Mouse (Mus musculus) midbrain, postnatal 0 days (tissue): ENCODE data around the gene Tnip1. TPM values are rescaled to one million over a fixed set of nuclear protein-coding genes. Genes with fewer than 3 reads are reported as not detected.

ENCODE experiments used
- ATAC-seq: fragments of 200-750 bp; cut with Nextera tagmentation; 2 replicates; pipeline ENCODE4 v1.8.0; 2017; ENCODE audit warnings: moderate number of reproducible peaks, mild to moderate bottlenecking, moderate TSS enrichment, moderate library complexity; ENCODE audit not compliant: low FRiP score
- DNase-seq: peaks from one replicate; pipeline ENCODE4 v3.0.0-alpha.2; 2015; ENCODE audit warnings: low spot score
- H3K27ac ChIP-seq: fragments of 300-500 bp; sonication (generic); 2 replicates; pipeline ENCODE4 v1.5.1; 2014; ENCODE audit warnings: low read depth, mild to moderate bottlenecking, low read length, mixed read lengths
- H3K27me3 ChIP-seq: fragments of 300-500 bp; sonication (generic); 2 replicates; pipeline ENCODE4 v1.6.1; 2014; ENCODE audit warnings: low read length, control low read depth, mixed read lengths; ENCODE audit not compliant: insufficient read depth
- H3K36me3 ChIP-seq: fragments of 300-500 bp; sonication (generic); 2 replicates; pipeline ENCODE4 v1.6.1; 2014; ENCODE audit warnings: low read length, control low read depth, mixed read lengths; ENCODE audit not compliant: insufficient read depth
- H3K4me1 ChIP-seq: fragments of 300-500 bp; sonication (generic); 2 replicates; pipeline ENCODE4 v1.6.1; 2014; ENCODE audit warnings: mild to moderate bottlenecking, control low read depth, antibody characterized with exemption, low read length, mixed read lengths; ENCODE audit not compliant: insufficient read depth
- H3K4me2 ChIP-seq: fragments of 300-500 bp; sonication (generic); 2 replicates; pipeline ENCODE4 v1.6.1; 2014; ENCODE audit warnings: low read depth, mild to moderate bottlenecking, low read length, mixed read lengths; ENCODE audit not compliant: poor library complexity, severe bottlenecking
- H3K4me3 ChIP-seq: fragments of 300-500 bp; sonication (generic); 2 replicates; pipeline ENCODE4 v1.5.1; 2014; ENCODE audit warnings: low read depth, mild to moderate bottlenecking, low read length, moderate library complexity
- H3K9ac ChIP-seq: fragments of 300-500 bp; sonication (generic); replicated peaks from 2 replicates; pipeline ENCODE4 v1.6.1; 2014; ENCODE audit warnings: mild to moderate bottlenecking, low read length, moderate library complexity, mixed read lengths; ENCODE audit not compliant: poor library complexity, severe bottlenecking
- H3K9me3 ChIP-seq: fragments of 300-500 bp; sonication (generic); 2 replicates; pipeline ENCODE4 v1.6.1; 2016; ENCODE audit warnings: low read length, control low read depth
- CTCF ChIP-seq: IDR thresholded peaks from 2 replicates; pipeline ENCODE4 v1.5.1; 2016; ENCODE audit warnings: antibody characterized with exemption, mild to moderate bottlenecking
- WGBS: fragments of 180-500 bp; shearing (Covaris S2); extraction: QIAGEN DNeasy Blood & Tissue Kit; methylation state at CpG from one replicate; pipeline ENCODE4 v1.1.7; 2014; 5-methylcytosine and 5-hydroxymethylcytosine counted together
- polyA plus RNA-seq: library from polyadenylated mRNA; unstranded; fragments of >200 nt; fragmentation: Nextera tagmentation; extraction: Ambion mirVana; gene quantifications from 2 replicates; pipeline ENCODE4 v1.2.1, GENCODE M21; 2015
- total RNA-seq: library from RNA; depleted of rRNA; stranded (reverse); fragments of >200 nt; gene quantifications from 2 replicates; pipeline ENCODE4 v1.2.3, GENCODE M21; 2014

The Tnip1 gene
- total and polyA plus RNA-seq, 2 experiments from 2014 or later = 17.2 to 19.2 TPM

DNA sequence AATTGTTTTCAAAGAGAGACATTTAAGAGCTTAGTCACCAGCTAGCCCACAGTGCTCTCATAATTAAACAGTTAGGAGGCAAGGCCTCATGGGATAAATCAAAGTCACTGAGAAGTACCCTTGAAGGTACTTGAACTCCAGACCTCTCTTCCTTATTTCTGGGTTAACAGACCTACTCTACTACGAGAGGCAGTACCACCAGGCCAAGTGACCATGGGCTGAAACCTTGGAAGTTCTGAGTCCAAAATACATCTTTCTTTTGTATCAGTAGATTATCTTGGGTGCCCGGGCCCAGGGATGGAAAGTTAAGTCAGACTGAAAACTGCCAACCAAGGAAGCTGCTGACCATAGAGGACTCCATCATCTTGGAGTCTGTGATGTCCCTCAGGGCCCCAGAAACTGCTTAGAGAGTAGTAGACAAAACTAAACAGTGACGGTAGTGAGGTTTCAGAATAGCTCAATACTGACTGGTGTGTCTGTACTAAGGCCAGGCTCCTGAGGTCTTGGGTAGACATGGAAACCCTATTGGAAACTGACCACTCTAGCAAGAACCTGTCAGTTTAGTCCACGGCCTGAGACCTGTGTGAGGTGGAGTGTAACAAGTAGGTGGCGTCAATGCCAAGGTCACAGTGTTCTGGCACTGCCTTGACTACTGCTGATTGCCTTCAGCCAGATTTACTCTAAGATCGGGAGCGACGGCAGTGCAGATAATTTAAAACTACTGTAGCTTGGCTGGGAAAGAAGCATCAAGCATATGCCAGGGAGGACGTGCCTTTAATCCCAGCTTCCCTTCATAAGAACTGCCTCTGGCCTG lies 50.0 kb downstream of the Tnip1 start:
- WGBS = 87% methylated on average over 9 of the region's 9 CpGs
- ATAC-seq (no peak), DNase-seq (no peak)
- Histone ChIP-seq H3K4me1 (no peaks in the 10 kb centered on the region), H3K27ac (no peak overlapping the region), H3K4me2 (no peak overlapping the region), H3K27me3 (no peaks in the 10 kb centered on the region), H3K9ac (no peak overlapping the region), H3K9me3 (no peaks in the 10 kb centered on the region), H3K36me3 (peaks cover 34% of the 10 kb centered on the region), H3K4me3 (no peak overlapping the region)
- TF ChIP-seq CTCF = no peak

DNA sequence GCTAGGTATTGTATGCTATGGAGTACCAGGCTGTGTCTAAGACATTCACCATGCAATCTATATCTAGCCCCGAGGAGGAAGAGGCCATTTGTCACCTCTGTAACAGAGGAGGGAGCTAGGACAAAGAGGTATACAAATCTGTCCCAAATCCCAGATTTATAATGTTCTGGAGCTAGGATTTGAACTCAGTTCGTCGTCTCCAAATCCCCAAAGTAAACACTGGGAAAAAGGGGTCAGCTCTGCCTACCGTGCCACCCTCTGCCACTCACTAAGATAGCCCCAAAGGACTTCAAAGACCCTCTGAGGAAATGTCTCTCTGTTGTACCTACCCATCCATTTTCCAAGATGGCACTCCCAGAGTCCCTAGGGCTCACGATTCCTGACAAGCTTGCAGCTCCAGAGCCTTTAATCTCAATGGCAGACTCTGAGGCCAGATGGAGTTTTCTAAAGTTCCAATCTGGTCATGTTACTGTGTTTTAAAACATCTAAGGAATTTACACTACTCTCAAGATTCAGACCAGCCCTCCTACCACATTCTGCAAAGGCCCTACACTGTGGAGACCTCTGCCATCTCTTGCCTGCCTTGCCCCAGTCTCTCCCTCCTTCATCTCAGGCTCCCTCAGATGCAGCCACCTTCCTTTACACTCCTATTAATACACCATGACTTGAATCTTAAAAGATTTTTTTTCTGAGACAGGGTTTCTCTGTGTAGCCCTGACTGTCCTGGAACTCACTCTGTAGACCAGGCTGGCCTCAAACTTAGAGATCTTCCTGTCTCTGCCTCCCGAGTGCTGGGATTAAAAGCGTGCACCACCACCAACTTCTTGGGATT lies 50.8 kb downstream of the Tnip1 start:
- Histone ChIP-seq H3K27ac (no peak overlapping the region), H3K9me3 (no peaks in the 10 kb centered on the region), H3K27me3 (no peaks in the 10 kb centered on the region), H3K4me2 (no peak overlapping the region), H3K9ac (no peak overlapping the region), H3K4me1 (no peaks in the 10 kb centered on the region), H3K4me3 (no peak overlapping the region), H3K36me3 (peaks cover 29% of the 10 kb centered on the region)
- no peak for TF ChIP-seq CTCF
- DNase-seq (no peak), ATAC-seq (no peak)
- 93% methylated on average over 7 of the region's 7 CpGs for WGBS

DNA sequence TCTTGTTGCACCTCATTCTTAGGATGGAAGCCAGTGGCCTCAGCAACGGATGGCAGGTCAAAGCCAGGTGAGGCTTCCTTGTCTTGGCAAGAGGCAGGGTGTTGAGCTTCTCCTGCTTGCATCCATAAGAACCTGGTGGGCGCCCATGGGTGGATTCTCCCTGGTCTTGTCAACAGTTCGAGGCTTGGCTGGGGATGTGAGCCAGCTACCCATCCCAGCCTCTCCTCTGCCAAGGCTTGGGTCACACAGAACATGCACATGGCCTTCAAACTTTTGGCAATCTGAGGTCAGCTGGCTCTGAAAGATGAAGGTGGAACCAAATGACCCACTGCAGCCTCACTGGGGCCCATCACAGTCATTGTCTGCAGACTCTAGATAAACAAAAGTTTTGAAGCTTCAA lies 51.5 kb downstream of the Tnip1 start:
- Histone ChIP-seq H3K9ac (no peak overlapping the region), H3K27ac (no peak overlapping the region), H3K4me1 (no peaks in the 10 kb centered on the region), H3K36me3 (peaks cover 24% of the 10 kb centered on the region), H3K27me3 (no peaks in the 10 kb centered on the region), H3K9me3 (no peaks in the 10 kb centered on the region), H3K4me3 (no peak overlapping the region), H3K4me2 (no peak overlapping the region)
- 93% methylated on average over 3 of the region's 3 CpGs for WGBS
- no peak for ATAC-seq
- TF ChIP-seq CTCF = no peak
- no peak for DNase-seq

DNA sequence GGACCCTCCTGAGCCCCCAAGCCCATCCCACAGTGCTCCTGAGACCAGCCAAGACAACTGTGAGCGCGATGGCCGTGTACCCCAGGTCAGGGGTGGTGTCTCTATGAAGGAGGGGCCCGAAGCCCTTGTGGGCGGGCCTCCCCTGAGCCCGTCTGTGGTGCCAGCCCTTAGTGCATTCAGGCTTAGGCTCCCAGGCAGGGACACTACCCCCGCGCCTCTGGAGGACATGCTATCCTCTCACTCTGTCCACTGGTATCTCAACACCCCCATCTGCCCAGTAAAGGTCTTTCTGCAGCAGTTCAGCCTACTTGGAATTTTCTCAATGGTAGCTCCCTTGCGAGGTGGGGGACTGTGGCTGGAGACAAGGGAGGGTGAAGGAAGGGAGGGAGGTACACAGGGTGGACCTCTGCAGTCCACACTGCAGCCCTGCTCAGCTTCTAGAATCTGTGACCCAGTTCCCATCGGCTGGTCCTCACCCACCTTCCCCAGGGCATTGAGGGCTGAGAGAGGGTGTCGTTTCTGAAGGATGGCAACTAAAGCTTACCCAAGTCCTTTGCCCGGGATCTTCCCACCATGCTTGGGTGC lies 52.5 kb downstream of the Tnip1 start:
- Histone ChIP-seq H3K27ac (no peak overlapping the region), H3K4me1 (no peaks in the 10 kb centered on the region), H3K9me3 (no peaks in the 10 kb centered on the region), H3K36me3 (peaks cover 19% of the 10 kb centered on the region), H3K27me3 (no peaks in the 10 kb centered on the region), H3K9ac (no peak overlapping the region), H3K4me2 (no peak overlapping the region), H3K4me3 (no peak overlapping the region)
- 93% methylated on average over 12 of the region's 12 CpGs for WGBS
- no peak for DNase-seq
- ATAC-seq = no peak
- TF ChIP-seq CTCF = no peak

DNA sequence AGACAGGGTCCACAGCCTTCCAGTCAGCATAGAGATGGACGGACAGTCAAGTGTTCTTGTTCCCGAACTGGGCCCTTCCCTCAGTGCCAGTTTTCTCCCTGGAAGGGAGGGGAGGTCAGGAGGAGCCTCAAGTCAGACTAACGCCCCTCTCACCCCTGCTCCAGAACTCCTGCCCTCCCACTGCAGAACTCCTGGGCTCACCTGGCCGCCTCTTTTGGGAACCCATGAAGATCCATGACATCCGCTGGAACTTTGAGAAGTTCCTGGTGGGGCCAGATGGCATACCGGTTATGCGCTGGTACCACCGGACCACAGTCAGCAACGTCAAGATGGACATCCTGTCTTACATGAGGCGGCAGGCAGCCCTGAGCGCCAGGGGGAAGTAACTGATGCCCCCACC lies 53.4 kb downstream of the Tnip1 start:
- Histone ChIP-seq H3K4me2 (no peak overlapping the region), H3K4me3 (no peak overlapping the region), H3K27me3 (no peaks in the 10 kb centered on the region), H3K4me1 (no peaks in the 10 kb centered on the region), H3K27ac (no peak overlapping the region), H3K9me3 (no peaks in the 10 kb centered on the region), H3K9ac (no peak overlapping the region), H3K36me3 (peaks cover 11% of the 10 kb centered on the region)
- 94% methylated on average over 11 of the region's 11 CpGs for WGBS
- ATAC-seq (no peak), DNase-seq (no peak)
- TF ChIP-seq CTCF = no peak
